Mouse (Mus musculus): ENCODE results near the gene Rbms1. TPM values are rescaled to one million over a fixed set of nuclear protein-coding genes. Genes with fewer than 3 reads are reported as not detected.
"Not testable (repeated sequence)": the region's sequence is repeated elsewhere in the genome, so short reads cannot be mapped to it uniquely, and the experiment has no call there.

Rbms1 gene
- total RNA-seq, 2 experiments from 2014 or later, result 21.8 to 22.1 TPM

DNA sequence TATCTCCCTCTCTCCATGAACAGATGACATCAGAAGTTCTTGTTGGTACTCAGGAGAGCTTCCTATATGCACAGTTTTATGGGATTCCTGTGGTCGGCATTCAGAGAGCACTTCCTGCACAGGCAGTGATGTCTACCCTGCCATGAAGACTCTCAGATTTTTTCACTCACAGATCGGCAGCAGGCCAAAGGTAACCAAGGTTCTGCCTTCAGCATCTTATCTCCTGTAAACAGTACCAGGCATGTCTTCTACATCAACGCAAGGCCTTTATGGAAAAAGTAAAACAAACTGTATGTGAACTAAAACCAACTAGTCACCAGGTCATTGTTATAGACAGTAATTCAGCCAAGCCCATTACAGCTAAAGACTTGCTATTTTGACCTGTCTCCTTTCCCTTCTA lies 115.0 kb downstream of the Rbms1 start:
- DNase-seq, result no peak

DNA sequence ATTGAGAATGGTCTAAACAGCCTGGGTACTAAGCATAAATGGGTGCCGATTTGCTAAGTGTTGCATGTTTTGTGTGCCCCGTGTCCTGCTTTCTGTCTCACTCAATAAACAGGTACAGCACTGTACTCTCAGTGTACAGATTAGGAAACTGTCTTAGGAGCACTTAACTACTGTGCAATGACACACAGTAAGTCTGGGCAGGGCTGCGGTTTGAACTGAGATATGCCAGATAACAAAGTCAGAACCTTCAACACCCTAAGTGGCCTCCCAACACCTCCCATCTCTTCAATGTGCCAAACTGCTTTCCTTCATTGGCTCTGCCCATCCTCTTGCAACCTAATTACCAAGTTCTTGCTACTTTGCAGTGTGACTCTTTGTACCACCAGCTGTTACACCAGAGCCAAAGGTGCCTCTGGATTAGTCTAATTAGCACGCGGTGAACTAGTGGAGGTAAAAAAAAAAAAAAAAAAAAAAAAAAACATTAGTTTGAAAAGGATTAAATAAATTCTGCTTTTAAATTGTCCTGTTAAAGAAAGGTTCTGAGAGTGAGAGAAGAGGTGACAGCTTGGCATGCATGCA lies 117.6 kb downstream of the Rbms1 start:
- DNase-seq, result no peak

DNA sequence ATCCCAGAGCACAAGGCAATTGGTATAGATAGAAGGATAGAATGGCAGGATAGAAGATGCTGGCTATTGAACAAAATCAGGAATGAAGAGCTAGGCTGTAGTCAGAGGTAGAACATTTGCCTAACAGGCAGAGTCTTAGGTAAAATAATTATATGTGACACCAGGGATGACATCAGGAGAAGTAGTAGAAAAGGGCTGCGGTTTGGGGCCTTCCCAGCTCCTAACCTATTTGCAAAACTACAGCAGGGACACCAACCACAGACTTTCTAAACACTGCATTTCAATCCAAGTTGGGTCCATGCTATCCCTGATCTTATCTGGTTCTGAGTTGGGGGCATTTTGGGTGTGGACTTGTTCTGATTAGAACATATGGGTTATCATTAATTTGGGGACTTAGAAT lies 118.7 kb downstream of the Rbms1 start:
- no peak for DNase-seq

DNA sequence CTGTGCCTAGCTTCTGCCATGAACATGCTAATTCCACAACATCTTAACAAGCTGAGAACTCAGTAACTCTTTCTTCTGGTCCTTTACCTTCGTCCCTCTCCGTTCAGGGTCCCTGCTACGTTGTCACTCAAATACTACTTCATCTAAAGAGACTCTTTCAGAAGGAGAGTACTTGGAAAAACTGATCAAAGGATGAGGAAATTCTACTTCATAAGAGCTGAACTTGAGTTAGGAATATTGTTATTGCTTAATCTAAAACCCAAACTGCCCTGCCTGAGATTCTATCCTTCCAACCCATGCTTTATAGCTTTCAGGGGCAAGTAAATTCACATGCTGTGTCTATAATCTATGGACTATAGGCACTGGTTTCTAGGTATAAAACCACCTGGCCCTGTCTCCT lies 119.4 kb downstream of the Rbms1 start:
- DNase-seq, result no peak

DNA sequence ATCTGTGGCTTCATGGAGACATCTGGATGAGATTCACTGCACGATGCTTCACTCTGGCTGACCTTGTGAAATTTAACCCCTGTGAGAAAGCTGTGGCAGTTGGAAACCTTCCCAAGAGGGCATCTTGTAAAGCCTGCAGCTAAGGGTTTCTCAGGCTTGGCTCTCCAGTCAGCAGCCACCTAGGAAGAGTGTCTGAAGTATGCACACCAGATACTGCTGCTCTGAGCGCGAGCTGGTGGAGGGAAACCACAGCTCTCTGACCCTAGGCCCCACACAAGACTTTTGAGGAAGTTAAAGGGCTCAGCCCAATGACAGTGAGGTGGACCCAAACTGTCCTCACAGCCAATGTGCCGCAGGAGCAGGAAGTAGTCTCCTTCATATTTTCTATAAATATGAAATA lies 120.0 kb downstream of the Rbms1 start:
- peak; percentile 30 for DNase-seq

DNA sequence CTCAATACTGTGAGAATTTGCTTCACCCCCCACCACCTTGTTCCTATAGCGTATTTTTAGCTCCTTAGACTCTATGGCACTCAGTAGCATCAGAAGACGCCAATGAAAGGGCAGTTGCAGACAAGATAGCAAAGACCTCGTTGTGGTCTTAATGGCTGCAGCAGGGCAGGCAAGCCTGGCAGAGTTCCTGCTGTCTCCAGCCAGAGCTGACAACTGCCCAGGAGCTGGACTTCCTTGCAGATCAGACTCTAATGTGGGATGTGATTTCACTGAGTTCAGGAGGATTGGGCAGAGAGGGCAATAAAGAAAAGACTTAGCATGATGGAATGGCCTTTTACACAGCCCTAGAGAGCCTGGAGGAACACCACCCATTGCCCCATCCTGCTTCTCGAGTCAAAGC lies 122.1 kb downstream of the Rbms1 start:
- DNase-seq, result peak; percentile 54

DNA sequence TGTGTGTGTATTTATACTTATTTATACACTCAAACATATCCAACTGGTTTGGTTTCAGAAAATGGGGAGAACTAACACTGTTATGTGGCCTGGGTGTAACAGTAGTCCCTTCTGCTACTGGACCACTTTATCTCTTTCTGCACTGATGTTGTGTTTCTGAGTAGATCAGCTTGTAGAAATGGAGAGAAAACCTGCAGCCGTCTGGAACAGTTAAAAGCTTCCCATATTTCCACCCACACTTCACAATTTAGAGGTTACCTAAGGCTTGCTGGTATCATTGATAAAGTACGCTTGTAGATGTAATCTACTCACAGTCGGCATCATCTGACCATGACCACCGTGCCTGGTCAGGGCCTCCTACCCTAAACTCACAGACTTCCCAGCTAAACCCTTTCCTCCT lies 123.5 kb downstream of the Rbms1 start:
- DNase-seq, result no peak

DNA sequence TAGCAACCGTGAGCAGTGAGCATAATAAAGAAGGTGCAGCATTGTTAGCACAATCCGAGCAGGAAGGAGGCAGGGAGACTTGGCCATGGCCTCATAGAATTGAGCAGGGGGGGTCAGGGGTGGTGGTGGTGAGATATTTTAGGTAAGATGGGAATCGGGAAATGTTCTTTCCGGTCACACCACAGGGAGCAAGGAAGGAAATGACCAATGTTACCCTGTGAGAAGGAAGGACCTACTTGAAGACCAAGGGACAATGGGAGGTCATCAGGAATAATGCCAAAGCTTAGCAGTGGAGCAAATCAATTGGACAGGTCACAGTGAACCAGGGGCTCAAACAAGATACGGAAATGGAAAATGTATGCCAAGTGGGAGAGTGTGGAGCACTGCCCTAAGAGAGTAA lies 124.1 kb downstream of the Rbms1 start:
- peak; percentile 29 for DNase-seq

DNA sequence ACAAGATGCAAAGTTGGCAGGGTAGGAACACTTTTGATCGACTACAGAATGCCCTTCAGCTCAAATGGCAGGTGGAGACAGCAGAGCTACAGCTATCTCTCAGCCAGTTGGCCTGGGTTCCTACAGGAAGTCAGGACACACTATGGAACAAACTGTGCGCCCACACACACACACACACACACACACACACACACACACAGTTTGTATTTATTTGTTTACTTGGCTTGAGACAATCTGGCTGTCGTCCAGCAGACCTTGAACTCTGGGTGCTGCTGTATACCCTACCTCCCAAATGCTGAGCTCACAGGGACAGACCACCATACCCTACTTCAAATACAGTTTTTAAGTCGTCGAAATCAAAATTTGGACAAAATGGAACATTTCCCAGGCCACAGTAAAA lies 125.4 kb downstream of the Rbms1 start:
- no peak for DNase-seq

DNA sequence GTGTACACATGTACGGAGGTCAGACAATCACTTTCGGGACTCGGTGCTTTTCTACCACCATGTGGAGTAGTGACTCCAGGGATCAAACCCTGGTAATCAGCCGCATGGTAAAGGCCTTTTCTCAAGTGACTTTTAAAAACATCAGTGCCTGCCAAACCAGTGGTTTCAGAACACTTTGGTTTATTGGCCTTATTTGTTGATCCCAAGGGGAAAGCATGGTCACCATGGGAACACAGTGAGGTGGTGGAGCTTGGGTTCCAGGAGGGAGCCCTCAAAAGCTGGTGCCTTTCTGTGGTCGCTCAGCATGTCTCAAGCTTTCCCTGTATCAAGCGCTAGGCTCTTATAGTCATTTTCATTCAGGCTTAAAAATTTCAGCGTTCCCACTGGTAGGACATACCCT lies 126.8 kb downstream of the Rbms1 start:
- no peak for DNase-seq

DNA sequence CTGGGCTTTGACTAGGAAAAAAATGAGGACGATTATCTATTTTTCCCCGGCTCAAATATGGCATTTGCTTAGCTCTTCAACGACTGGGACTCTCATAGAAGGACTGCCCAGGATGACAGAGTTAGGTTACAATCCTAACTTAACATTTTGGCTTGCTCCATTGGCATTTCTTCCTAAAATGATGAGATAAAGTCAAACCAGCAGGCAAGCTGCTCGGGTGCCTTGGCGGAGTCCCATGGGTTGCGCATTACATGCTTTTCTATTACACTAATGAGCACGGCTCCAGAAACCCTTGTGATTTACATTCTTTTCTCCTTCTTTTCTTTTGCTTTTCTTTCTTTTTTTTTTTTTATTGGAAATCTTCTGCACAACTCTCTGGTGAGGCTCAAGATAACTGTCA lies 128.7 kb downstream of the Rbms1 start:
- peak; percentile 45 for DNase-seq

DNA sequence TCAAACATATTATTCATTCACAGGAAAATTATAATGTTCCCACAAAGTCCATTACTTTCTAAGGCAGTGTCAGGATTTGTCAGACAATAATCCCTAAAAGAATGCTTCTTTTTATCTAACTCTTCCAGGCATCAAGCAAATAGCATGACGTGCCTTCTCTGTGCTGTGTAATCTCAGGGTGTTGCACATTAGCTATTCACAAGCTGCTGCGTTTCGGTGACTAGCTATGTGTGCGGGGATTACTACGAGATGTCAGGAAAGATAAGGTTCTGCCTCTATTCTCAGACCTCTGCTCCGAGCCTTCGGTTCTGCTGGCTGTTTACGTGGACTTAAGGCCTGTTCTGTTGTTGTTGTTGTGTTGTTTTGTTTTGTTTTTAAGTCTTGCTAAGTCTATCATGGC lies 130.7 kb downstream of the Rbms1 start:
- no peak for DNase-seq

DNA sequence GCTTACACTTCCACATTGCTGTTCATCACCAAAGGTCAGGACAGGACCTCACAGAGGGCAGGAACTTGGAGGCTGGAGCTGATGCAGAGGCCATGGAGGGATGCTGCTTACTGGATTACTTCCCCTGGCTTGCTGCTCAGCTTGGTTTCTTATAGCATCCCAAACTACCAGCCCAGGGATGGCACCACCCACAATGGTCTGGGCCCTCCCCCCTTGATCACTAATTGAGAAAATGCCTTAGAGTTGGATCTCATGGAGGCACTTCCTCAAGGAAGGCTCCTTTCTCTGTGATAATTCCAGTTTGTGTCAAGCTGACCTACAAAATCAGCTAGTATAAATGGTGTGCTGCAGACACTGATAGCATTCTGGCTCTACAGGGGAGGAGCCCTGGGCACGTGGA lies 132.5 kb downstream of the Rbms1 start:
- DNase-seq, result not testable (repeated sequence)

DNA sequence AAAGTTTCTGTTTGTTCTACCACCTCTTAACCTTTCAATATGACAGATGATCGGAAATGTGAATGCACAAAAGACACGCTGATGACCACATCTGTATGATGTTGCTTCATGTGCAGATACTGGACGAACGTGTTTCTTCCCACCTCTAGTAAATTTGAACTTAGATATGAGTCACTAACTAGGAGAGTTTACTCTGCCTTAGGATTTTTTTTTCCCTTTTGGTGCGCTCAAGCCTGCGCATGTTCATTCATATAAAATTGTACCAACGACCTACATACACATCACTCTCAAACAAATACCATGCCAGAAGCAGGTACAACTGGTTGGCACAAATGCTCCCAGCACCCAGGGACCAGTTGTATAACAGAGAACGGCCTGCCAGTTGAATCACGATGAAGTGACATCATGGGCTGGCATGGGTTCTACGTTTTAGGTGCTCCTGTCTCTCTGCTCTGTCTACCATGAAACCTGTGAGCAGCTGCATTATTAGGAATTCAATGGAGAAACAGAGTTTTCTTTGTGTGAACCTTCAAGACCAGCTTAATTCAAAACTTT lies 134.0 kb downstream of the Rbms1 start:
- DNase-seq, result no peak

DNA sequence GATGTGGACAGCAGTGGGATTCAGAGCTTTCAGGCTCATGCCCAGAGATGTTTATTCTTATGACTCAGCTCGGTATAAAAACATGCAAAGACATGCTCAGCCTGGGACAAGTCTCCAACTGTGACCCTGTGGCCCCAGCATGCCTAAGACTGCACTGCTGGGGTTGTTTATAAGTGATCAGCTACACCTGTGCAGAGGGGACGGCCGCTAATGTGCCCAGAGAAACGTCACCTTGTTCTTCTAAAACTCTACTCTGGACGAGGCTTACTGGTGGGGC lies 135.9 kb downstream of the Rbms1 start:
- no peak for DNase-seq

DNA sequence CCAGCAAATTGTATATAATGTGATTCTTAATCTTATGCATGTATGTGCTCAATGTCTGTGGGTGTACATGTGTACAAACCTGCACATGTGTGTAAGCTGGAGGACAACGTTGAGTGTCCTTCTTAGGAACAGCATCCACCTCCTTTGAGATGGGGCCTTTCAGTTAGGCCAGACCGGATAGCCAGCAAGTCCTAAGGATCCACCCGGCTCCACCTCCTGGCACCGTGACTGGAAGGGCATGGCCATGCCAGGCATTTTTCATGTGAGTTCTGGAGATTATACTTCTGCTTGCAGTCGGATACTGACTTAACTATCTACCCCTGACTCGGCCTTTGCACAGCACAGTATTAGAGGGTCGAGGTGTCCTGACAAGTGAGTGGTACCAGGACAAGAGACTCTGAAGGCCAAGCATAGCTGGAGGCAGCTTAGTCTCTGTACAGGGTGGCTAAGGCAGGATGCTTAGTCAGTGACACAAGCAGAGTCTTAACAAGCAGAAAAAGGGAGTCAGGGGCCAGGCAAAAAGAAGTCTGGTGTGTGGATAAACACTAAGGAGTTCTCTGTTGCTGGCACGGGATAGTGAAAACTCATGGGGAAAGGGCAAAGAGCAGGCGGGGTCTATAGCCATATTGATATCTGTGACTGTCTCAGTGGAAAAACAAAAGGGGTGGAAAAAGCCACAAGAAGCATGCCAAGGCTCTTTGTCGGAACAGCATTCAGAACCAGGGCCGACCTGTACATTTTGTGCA lies 136.4 kb downstream of the Rbms1 start:
- DNase-seq, result no peak

DNA sequence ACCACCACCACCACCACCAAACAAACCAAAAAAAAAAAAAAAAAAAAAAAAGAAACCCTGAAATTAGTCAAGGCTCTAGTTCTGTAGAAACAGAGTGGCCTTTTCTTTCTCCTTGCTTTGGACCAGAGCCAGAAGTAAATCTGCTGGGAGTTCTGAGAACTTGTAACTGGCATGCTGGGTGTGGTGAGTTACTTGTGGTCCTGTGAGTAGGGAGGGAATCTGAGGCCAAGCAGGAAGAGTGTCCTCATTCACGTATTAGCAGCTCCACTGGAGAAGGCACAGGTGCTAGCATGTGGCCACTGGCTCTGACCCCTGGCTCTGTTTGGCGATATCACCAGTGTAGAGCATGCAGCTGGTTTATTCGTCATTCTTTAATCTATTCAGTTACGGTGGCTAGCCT lies 137.3 kb downstream of the Rbms1 start:
- DNase-seq, result peak; percentile 52

DNA sequence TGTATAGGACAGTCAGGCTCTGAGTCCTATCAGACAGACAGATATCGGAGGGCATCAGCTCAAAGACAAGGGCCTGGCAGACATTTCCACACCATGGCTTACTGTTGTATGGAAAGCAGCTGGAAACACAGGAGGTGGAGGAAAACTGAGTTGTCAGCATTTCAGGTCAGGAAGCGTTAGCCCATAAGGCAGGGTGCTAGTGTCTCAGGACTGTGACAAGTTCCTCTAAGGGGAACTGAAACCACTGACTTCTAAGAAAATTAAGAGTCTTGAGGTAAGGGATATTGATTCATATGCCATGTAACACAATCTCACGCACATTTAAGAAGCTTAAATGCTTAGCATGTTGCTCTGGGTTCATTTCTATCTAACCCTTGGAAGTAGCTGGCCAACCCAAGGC lies 141.4 kb downstream of the Rbms1 start:
- DNase-seq, result no peak

DNA sequence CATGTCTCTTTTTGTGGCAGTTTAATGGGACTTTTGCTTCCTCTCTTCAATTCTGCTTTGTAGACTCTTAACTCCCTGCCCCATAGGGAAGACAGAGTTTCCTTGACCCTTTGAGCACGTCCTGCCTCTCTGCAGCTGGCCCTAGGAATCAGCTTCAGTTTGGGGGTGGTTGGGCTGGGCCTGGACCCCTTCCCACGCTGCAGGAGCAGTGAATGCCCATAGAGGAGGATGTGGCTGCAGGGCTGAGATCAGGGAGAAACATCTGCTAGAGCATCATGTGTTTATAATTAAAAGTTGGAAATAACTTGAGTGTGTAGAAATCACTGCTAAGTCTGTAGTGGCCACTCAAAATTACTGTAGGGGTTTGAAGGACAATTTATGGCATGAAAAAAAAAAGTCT lies 144.4 kb downstream of the Rbms1 start:
- peak; percentile 51 for DNase-seq

DNA sequence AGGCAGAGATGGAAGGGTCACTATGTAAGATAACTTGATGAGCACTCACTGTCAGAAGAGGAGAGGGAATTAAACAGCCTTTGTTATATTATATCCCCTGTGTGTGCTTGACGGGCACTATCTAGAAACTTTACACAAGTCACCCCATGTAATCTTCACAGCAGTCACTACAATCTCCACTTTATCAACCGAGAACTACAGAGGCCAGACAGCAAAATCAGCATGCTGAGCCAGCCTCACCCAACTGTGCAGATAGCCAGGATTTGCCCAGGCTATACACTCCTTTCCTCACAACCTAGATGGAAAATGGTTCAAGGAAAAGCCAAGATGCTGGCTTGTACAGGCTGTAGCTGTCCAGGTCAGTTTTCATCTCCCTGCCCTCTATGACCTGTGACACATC lies 146.7 kb downstream of the Rbms1 start:
- DNase-seq, result no peak

DNA sequence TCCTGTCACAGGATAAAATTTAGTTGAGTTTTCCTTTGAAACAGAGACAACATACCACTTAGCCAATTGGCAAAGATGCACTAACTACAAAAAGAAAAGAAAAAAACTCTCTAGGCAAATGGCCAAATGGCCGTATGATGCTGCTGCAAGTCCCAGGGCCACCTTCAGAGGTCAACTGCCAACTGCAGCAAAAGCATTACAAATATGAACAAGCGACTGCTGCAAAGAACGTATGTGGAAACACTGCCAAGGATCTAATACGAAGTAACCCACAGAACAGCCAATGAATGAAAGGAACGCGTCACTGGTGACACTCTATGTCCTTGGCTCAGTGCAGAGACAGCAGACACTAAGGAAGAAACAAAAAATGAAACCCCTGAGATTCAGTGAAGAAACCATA lies 148.2 kb downstream of the Rbms1 start:
- DNase-seq, result no peak

DNA sequence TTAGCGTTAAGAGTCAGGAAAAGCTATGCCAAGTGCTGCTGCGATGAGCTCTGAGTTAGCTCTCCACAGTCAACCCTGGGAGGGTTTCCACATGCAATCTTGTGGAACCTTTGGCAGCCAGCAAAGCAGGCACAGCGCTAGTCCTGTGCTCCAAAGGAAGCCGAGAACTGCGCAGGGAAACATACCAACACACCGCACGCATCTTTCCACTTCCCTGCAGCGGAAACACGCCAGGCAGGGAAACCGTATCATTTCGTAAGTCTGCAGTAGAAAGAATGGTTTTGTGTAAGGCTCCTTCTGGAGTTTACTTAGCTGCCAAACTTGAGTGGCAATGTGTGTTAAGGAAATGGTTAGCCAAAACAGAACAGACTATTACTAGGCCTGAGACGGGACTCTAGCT lies 150.0 kb downstream of the Rbms1 start:
- DNase-seq, result no peak

DNA sequence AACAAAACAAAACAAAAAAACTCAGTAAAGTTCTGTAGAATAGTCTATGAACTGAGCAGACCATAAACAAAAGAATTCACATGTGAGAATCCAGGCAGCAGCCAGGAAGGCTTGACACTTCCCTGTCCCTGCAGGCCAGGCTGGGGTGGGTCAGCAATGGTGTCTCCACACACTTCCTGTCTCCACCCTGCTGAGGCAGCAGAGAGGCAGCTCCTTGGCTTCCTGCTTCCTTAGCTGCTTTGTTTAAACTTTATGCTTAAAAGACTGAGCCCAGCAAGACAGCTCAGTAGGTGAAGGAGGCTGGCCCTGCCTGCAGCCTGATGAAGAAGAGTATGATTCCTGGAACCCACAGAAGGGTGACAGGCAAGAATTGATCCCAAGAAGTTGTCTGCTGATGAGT lies 152.4 kb downstream of the Rbms1 start:
- DNase-seq, result peak; percentile 71

DNA sequence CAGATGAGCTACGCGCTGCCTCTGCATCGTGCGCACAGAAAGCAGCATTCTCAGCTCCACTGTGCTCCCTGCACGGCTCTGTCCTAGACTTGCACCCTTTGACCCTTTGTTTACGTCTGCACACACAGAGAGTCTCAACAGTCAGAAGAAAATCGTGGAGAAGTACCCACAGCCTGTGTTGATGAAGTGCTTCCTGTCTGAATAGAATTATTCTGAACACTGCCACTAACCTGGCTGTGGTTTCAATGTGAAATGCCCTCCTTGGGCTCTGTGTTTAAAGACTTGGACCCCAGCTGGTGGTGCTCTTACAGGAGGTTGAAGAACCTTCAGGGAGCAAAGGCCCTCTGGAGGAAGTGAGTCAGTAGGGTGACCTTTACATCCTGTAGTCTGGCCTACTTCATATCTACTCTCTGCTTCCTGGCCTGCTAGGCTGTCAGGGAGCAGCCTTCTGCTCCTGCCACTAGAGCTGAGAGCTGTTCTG lies 153.5 kb downstream of the Rbms1 start:
- DNase-seq, result no peak

Measured in gastrocnemius, postnatal 25 days (tissue).